In genomic region chr7:142418027-142418426, GRCm38 (mm10) we compare ENCODE assay signal across 26 mouse cellular contexts. TPM values are rescaled to one million over a fixed set of nuclear protein-coding genes. Genes with fewer than 3 reads are reported as not detected.
DNase-seq lines count a peak whose midpoint lies in the region; ATAC-seq lines count a peak whose summit lies in the region.
"Had no signal": no experiment of that assay in that cellular context is flagged by ENCODE, and none has a peak within 500 bp of the region (broad histone marks: within the 10 kb centered on the region; RNA-seq: fewer than 3 reads in every experiment).

No protein-coding gene starts in this region.

- H3K4me1 ChIP-seq in heart, embryonic 11.5 days (ENCODE audit: control insufficient read depth, insufficient read depth, low read length) = no peaks in the 10 kb centered on the region
- H3K4me1 ChIP-seq in liver, embryonic 15.5 days (replicated peaks) = peaks cover 53% of the 10 kb centered on the region
- H3K4me1 ChIP-seq: embryonic facial prominence, embryonic 12.5 days; forebrain, embryonic 12.5 days; hindbrain, embryonic 12.5 days had no signal

- H3K27me3 ChIP-seq in heart, embryonic 11.5 days (ENCODE audit: control insufficient read depth, insufficient read depth, low read length) = no peaks in the 10 kb centered on the region
- H3K27me3 ChIP-seq in liver, embryonic 15.5 days = no peaks in the 10 kb centered on the region
- H3K27me3 ChIP-seq: embryonic facial prominence, embryonic 12.5 days; forebrain, embryonic 12.5 days; hindbrain, embryonic 12.5 days had no signal

- H3K27ac ChIP-seq in heart, embryonic 11.5 days (ENCODE audit: low read depth, low read length) = no peak overlapping the region
- H3K27ac ChIP-seq in liver, embryonic 15.5 days (replicated peaks) = peak overlapping the region; percentile 19; the same call in 1 of the 2 replicates
- H3K27ac ChIP-seq: embryonic facial prominence, embryonic 12.5 days; forebrain, embryonic 12.5 days; hindbrain, embryonic 12.5 days had no signal

- no peak overlapping the region for H3K9ac ChIP-seq in heart, embryonic 11.5 days (ENCODE audit: low read depth, low read length)
- H3K9ac ChIP-seq in liver, embryonic 15.5 days = no peak overlapping the region
- H3K9ac ChIP-seq: embryonic facial prominence, embryonic 12.5 days; forebrain, embryonic 12.5 days; hindbrain, embryonic 12.5 days had no signal

- no peak overlapping the region for H3K4me2 ChIP-seq in heart, embryonic 11.5 days
- H3K4me2 ChIP-seq in liver, embryonic 15.5 days = no peak overlapping the region
- H3K4me2 ChIP-seq: embryonic facial prominence, embryonic 12.5 days; forebrain, embryonic 12.5 days; hindbrain, embryonic 12.5 days had no signal

- H3K4me3 ChIP-seq in heart, embryonic 11.5 days (ENCODE audit: low read depth, low read length) = no peak overlapping the region
- H3K4me3 ChIP-seq in liver, embryonic 15.5 days (replicated peaks) = no peak overlapping the region
- H3K4me3 ChIP-seq: embryonic facial prominence, embryonic 12.5 days; forebrain, embryonic 12.5 days; hindbrain, embryonic 12.5 days had no signal

- H3K9me3 ChIP-seq in heart, embryonic 11.5 days (replicated peaks; ENCODE audit: control insufficient read depth, low read length) = no peaks in the 10 kb centered on the region
- no peaks in the 10 kb centered on the region for H3K9me3 ChIP-seq in liver, embryonic 15.5 days (replicated peaks)
- H3K9me3 ChIP-seq: embryonic facial prominence, embryonic 12.5 days; forebrain, embryonic 12.5 days; hindbrain, embryonic 12.5 days had no signal

- 85% methylated on average over 2 of the region's 2 CpGs for WGBS in heart, embryonic 11.5 days (ENCODE audit: insufficient replicate concordance)
- 92% methylated on average over 2 of the region's 2 CpGs for WGBS in liver, embryonic 15.5 days (ENCODE audit: insufficient replicate concordance)

- no peak for ATAC-seq in heart, embryonic 11.5 days (replicated peaks; ENCODE audit: insufficient number of reproducible peaks, low FRiP score, low TSS enrichment)
- no peak for ATAC-seq in liver, embryonic 15.5 days (ENCODE audit: insufficient read depth)
- ATAC-seq: forebrain, embryonic 16.5 days; hindbrain, embryonic 16.5 days; inflammation-experienced regulatory T-cells, adult 6 months; intestine, postnatal 0 days had no signal

- peak; percentile 95 for DNase-seq in heart, adult 11 months
- peak; percentile 48 to 71 for DNase-seq in heart, adult 9 months (ENCODE audit: low spot score in 2 of 2)
- no peak for DNase-seq in heart, postnatal 4 days
- no peak for DNase-seq in liver
- DNase-seq in cerebellum, adult 11-12 months = no peak
- DNase-seq: adrenal gland, adult 8-10 months; adrenal gland, postnatal 36 days; cerebellum, adult 8-10 months; cerebellum, postnatal 14 days; embryo, embryonic 11 days; gastrocnemius, postnatal 10 days; heart, postnatal 14 days had no signal

- H3K36me3 ChIP-seq in heart, embryonic 11.5 days (ENCODE audit: control insufficient read depth, insufficient read depth, low read length) = no peaks in the 10 kb centered on the region
- no peaks in the 10 kb centered on the region for H3K36me3 ChIP-seq in liver, embryonic 15.5 days (replicated peaks)
- H3K36me3 ChIP-seq: embryonic facial prominence, embryonic 12.5 days; forebrain, embryonic 12.5 days; hindbrain, embryonic 12.5 days had no signal

RNA-seq across cellular contexts. Expression of gene Syt8, which starts 16.6 kb away (rescaled TPM):
- 0.26 and 0.31 TPM in 2 replicates for polyA plus RNA-seq in heart, embryonic 11.5 days (2014; fragmentation: Nextera tagmentation; extraction: Ambion mirVana)
- total RNA-seq in heart, postnatal 4 days (2021) = not detected
- polyA plus RNA-seq in liver, embryonic 15.5 days (2015; fragmentation: Nextera tagmentation; extraction: Ambion mirVana) = 0.13 TPM in 1 of 2 replicates, not detected in the other
- total RNA-seq: adrenal gland, postnatal 36 days; common myeloid progenitor, adult 5-6 weeks; gastrocnemius, postnatal 4 days; heart, postnatal 14 days had no signal
- polyA plus RNA-seq: forebrain, embryonic 12.5 days; forebrain, embryonic 16.5 days; frontal cortex, adult 2 months; heart, embryonic 14.5 days; hindbrain, embryonic 16.5 days; inflammation-experienced regulatory T-cells, adult 6 months had no signal

RNA-seq across cellular contexts. Expression of gene Tnni2, which starts 23.6 kb away (rescaled TPM):
- 46.1 and 51.6 TPM in 2 replicates for polyA plus RNA-seq in heart, embryonic 11.5 days (2014; fragmentation: Nextera tagmentation; extraction: Ambion mirVana)
- 10 to 100 TPM in 1 of 2 experiments, 1 to 10 TPM in 1; 6.6 to 16.4 TPM for total RNA-seq in heart, postnatal 4 days (2021)
- 17.6 and 29.3 TPM in 2 replicates for polyA plus RNA-seq in liver, embryonic 15.5 days (2015; fragmentation: Nextera tagmentation; extraction: Ambion mirVana)
- polyA plus RNA-seq: forebrain, embryonic 16.5 days; inflammation-experienced regulatory T-cells, adult 6 months had no signal

RNA-seq across cellular contexts. Expression of gene Ctsd, which starts 30.2 kb away (rescaled TPM):
- 378 and 446 TPM in 2 replicates for polyA plus RNA-seq in heart, embryonic 11.5 days (2014; fragmentation: Nextera tagmentation; extraction: Ambion mirVana)
- total RNA-seq in heart, postnatal 4 days (2021) = 100 to 1,000 TPM; 344 to 370 TPM
- 377 and 446 TPM in 2 replicates for polyA plus RNA-seq in liver, embryonic 15.5 days (2015; fragmentation: Nextera tagmentation; extraction: Ambion mirVana)

RNA-seq across cellular contexts. Expression of gene Gm49369, which starts 35.6 kb away (rescaled TPM):
- 1.9 TPM in 1 of 2 replicates, not detected in the other for polyA plus RNA-seq in heart, embryonic 11.5 days (2014; fragmentation: Nextera tagmentation; extraction: Ambion mirVana)
- 1 to 10 TPM in 1 of 2 experiments, under 1 TPM in 1; 0.43 to 1.7 TPM for total RNA-seq in heart, postnatal 4 days (2021)
- polyA plus RNA-seq in liver, embryonic 15.5 days (2015; fragmentation: Nextera tagmentation; extraction: Ambion mirVana) = 0.54 and 0.78 TPM in 2 replicates
- polyA plus RNA-seq: C2C12; embryonic facial prominence, embryonic 12.5 days; forebrain, embryonic 16.5 days; heart, embryonic 14.5 days; hindbrain, embryonic 12.5 days; intestine, postnatal 0 days had no signal

RNA-seq across cellular contexts. Expression of gene Lsp1, which starts 42.6 kb away (rescaled TPM):
- polyA plus RNA-seq in heart, embryonic 11.5 days (2014; fragmentation: Nextera tagmentation; extraction: Ambion mirVana) = 31.4 and 32.1 TPM in 2 replicates
- 100 to 1,000 TPM in 1 of 2 experiments, 10 to 100 TPM in 1; 93.3 to 108 TPM for total RNA-seq in heart, postnatal 4 days (2021)
- polyA plus RNA-seq in liver, embryonic 15.5 days (2015; fragmentation: Nextera tagmentation; extraction: Ambion mirVana) = 24.5 and 27.8 TPM in 2 replicates

Comparison
In these comparisons a context has a peak if more than half of its experiments do, and no peak if none do; other contexts are left out.
1. DNase-seq: peak in heart, adult 11 months (single experiment) and heart, adult 9 months (2 of 2); none in heart, postnatal 4 days (single experiment), liver (single experiment) and cerebellum, adult 11-12 months (single experiment).